Mouse (Mus musculus): ENCODE measurements around the gene Fbxo21. TPM values are rescaled to one million over a fixed set of nuclear protein-coding genes. Genes with fewer than 3 reads are reported as not detected.

The Fbxo21 gene
- polyA plus RNA-seq, 1 experiment from 2014 or later = 55.3 TPM

Other genes starting within 250 kb of the Fbxo21 start
- gene Nos1, start 195.7 kb upstream of the Fbxo21 start, polyA plus RNA-seq (2015; fragmentation: Nextera tagmentation; extraction: Ambion mirVana) = 0.25 and 0.60 TPM in 2 replicates
- 30.2 and 38.2 TPM in 2 replicates for gene Tesc, start 51.0 kb downstream of the Fbxo21 start, polyA plus RNA-seq (2015; fragmentation: Nextera tagmentation; extraction: Ambion mirVana)
- 27.7 and 28.1 TPM in 2 replicates for gene Fbxw8, start 178.7 kb downstream of the Fbxo21 start, polyA plus RNA-seq (2015; fragmentation: Nextera tagmentation; extraction: Ambion mirVana)
- gene Hrk, start 187.9 kb downstream of the Fbxo21 start, polyA plus RNA-seq (2015; fragmentation: Nextera tagmentation; extraction: Ambion mirVana) = 0.36 and 0.63 TPM in 2 replicates